Mouse (Mus musculus): ENCODE data around the gene Hoxb5. TPM values are rescaled to one million over a fixed set of nuclear protein-coding genes. Genes with fewer than 3 reads are reported as not detected.
A peak's percentile ranks its signal among the peaks of the same experiment; 100 is the strongest.

Hoxb5 gene
- 7.5 and 8.2 TPM in 2 replicates for polyA plus RNA-seq (2015; fragmentation: Nextera tagmentation; extraction: Ambion mirVana)

- no peaks in the 10 kb centered on the region for H3K4me1 ChIP-seq (replicated peaks; ENCODE audit: control insufficient read depth, insufficient read depth)
- peak within 1 kb of the TSS; percentile 72 for H3K4me2 ChIP-seq (replicated peaks; ENCODE audit: low read depth)
- H3K27me3 ChIP-seq (ENCODE audit: control insufficient read depth, insufficient read depth, low read length) = no peaks in the 10 kb centered on the region
- ATAC-seq (ENCODE audit: low FRiP score, low TSS enrichment) (peak; percentile 56; the same call in 1 of the 2 replicates), DNase-seq (ENCODE audit: low spot score) (peak; percentile 85)
- no peaks in the 10 kb centered on the region for H3K9me3 ChIP-seq (ENCODE audit: control insufficient read depth, low read length)
- peak within 1 kb of the TSS; percentile 92 for H3K27ac ChIP-seq (replicated peaks)
- no peaks in the 10 kb centered on the region for H3K36me3 ChIP-seq (ENCODE audit: control insufficient read depth, insufficient read depth, low read length)
- H3K4me3 ChIP-seq (ENCODE audit: low read depth, low read length) = peak within 1 kb of the TSS; percentile 52
- peak within 1 kb of the TSS; percentile 80 for H3K9ac ChIP-seq (ENCODE audit: low read length)
- TF ChIP-seq CTCF (IDR thresholded peaks at IDR 0.05; ENCODE audit: low read depth) (peak; percentile 92), EP300 (optimal IDR thresholded peaks at IDR 0.05) (peak; percentile 28)
- WGBS = 2% methylated on average over 69 of the region's 69 CpGs
Observed at GRCm38 (mm10) chr11:96303151-96304099, at the start of gene Hoxb5. Gene Hoxb5 (plus strand): TSS chr11:96303336.

- 3% methylated on average over 11 of the region's 11 CpGs for WGBS
- ATAC-seq (ENCODE audit: low FRiP score, low TSS enrichment) = no peak
- Histone ChIP-seq H3K27me3 (ENCODE audit: control insufficient read depth, insufficient read depth, low read length) (peaks cover 41% of the 10 kb centered on the region), H3K27ac (replicated peaks) (no peak overlapping the region), H3K9me3 (ENCODE audit: control insufficient read depth, low read length) (no peaks in the 10 kb centered on the region), H3K4me3 (ENCODE audit: low read depth, low read length) (no peak overlapping the region), H3K9ac (ENCODE audit: low read length) (no peak overlapping the region), H3K4me1 (replicated peaks; ENCODE audit: control insufficient read depth, insufficient read depth) (no peaks in the 10 kb centered on the region), H3K36me3 (ENCODE audit: control insufficient read depth, insufficient read depth, low read length) (no peaks in the 10 kb centered on the region), H3K4me2 (replicated peaks; ENCODE audit: low read depth) (no peak overlapping the region)
- no peak for DNase-seq (ENCODE audit: low spot score)
- no peak for TF ChIP-seq EP300 (optimal IDR thresholded peaks at IDR 0.05)
- TF ChIP-seq CTCF (IDR thresholded peaks at IDR 0.05; ENCODE audit: low read depth) = no peak
Observed at GRCm38 (mm10) chr11:96254221-96254620, 48.9 kb upstream of the Hoxb5 start.

- Histone ChIP-seq H3K9ac (ENCODE audit: low read length) (no peak overlapping the region), H3K27me3 (ENCODE audit: control insufficient read depth, insufficient read depth, low read length) (peaks cover 37% of the 10 kb centered on the region), H3K4me2 (replicated peaks; ENCODE audit: low read depth) (no peak overlapping the region), H3K4me3 (ENCODE audit: low read depth, low read length) (no peak overlapping the region), H3K27ac (replicated peaks) (no peak overlapping the region), H3K4me1 (replicated peaks; ENCODE audit: control insufficient read depth, insufficient read depth) (no peaks in the 10 kb centered on the region), H3K9me3 (ENCODE audit: control insufficient read depth, low read length) (no peaks in the 10 kb centered on the region), H3K36me3 (ENCODE audit: control insufficient read depth, insufficient read depth, low read length) (no peaks in the 10 kb centered on the region)
- DNase-seq (ENCODE audit: low spot score) (no peak), ATAC-seq (ENCODE audit: low FRiP score, low TSS enrichment) (no peak)
- WGBS = 2% methylated on average over 39 of the region's 39 CpGs
- TF ChIP-seq CTCF (IDR thresholded peaks at IDR 0.05; ENCODE audit: low read depth) (no peak), EP300 (optimal IDR thresholded peaks at IDR 0.05) (no peak)
Observed at GRCm38 (mm10) chr11:96255111-96255995, 47.8 kb upstream of the Hoxb5 start.

- no peak for DNase-seq (ENCODE audit: low spot score)
- H3K4me2 ChIP-seq (replicated peaks; ENCODE audit: low read depth) = no peak overlapping the region
Observed at GRCm38 (mm10) chr11:96255996-96256445, 47.1 kb upstream of the Hoxb5 start.

GRCm38 (mm10) chr11:96257141-96257540 lies 46.0 kb upstream of the Hoxb5 start:
- Histone ChIP-seq H3K27me3 (ENCODE audit: control insufficient read depth, insufficient read depth, low read length) (peaks cover 29% of the 10 kb centered on the region), H3K4me2 (replicated peaks; ENCODE audit: low read depth) (no peak overlapping the region), H3K36me3 (ENCODE audit: control insufficient read depth, insufficient read depth, low read length) (no peaks in the 10 kb centered on the region), H3K9me3 (ENCODE audit: control insufficient read depth, low read length) (no peaks in the 10 kb centered on the region), H3K4me3 (ENCODE audit: low read depth, low read length) (no peak overlapping the region), H3K27ac (replicated peaks) (no peak overlapping the region), H3K9ac (ENCODE audit: low read length) (no peak overlapping the region), H3K4me1 (replicated peaks; ENCODE audit: control insufficient read depth, insufficient read depth) (no peaks in the 10 kb centered on the region)
- WGBS = 24% methylated on average over 2 of the region's 2 CpGs
- DNase-seq (ENCODE audit: low spot score) = no peak
- TF ChIP-seq EP300 (optimal IDR thresholded peaks at IDR 0.05) (no peak), CTCF (IDR thresholded peaks at IDR 0.05; ENCODE audit: low read depth) (no peak)
- no peak for ATAC-seq (ENCODE audit: low FRiP score, low TSS enrichment)

More at GRCm38 (mm10) chr11:96255996-96256445, 47.1 kb upstream of the Hoxb5 start:
- H3K9me3 ChIP-seq (ENCODE audit: control insufficient read depth, low read length) = no peaks in the 10 kb centered on the region
- no peaks in the 10 kb centered on the region for H3K36me3 ChIP-seq (ENCODE audit: control insufficient read depth, insufficient read depth, low read length)
- TF ChIP-seq EP300 (optimal IDR thresholded peaks at IDR 0.05) = no peak
- TF ChIP-seq CTCF (IDR thresholded peaks at IDR 0.05; ENCODE audit: low read depth) = no peak
- peaks cover 30% of the 10 kb centered on the region for H3K27me3 ChIP-seq (ENCODE audit: control insufficient read depth, insufficient read depth, low read length)
- under 1% methylated on average over 14 of the region's 14 CpGs for WGBS
- H3K9ac ChIP-seq (ENCODE audit: low read length) = no peak overlapping the region
- no peak overlapping the region for H3K4me3 ChIP-seq (ENCODE audit: low read depth, low read length)
- H3K4me1 ChIP-seq (replicated peaks; ENCODE audit: control insufficient read depth, insufficient read depth) = no peaks in the 10 kb centered on the region
- no peak for ATAC-seq (ENCODE audit: low FRiP score, low TSS enrichment)
- H3K27ac ChIP-seq (replicated peaks) = no peak overlapping the region

All from stomach, postnatal 0 days (tissue).